Mouse (Mus musculus): ENCODE data around the gene Ube4a. TPM values are rescaled to one million over a fixed set of nuclear protein-coding genes. Genes with fewer than 3 reads are reported as not detected.
"Not testable (repeated sequence)": the region's sequence is repeated elsewhere in the genome, so short reads cannot be mapped to it uniquely, and the experiment has no call there.

The Ube4a gene
- total RNA-seq, 2 experiments from 2014 or later = 39.8 to 48.4 TPM

DNA sequence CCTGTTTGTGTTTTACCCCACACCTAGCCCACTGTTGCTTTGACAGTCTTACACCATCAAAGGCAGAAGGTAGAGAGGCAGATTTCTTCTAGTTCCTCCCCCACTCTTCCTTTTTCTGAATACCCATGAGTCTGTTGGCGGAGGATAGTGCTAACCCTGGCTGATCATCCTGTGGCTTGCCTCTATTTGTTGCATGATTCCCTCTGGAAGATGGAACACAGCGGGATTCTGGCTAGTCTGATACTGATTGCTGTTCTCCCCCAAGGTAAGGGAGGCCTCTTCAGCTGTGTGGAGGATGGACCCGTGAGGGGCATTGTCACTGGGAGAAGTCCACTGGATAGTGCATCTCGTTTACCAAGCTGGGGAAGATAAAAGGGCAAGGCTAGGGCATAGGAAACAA, 16.3 kb upstream of the Ube4a start, which contains the start of gene Cd3d:
Gene Cd3d, plus strand, starts transcription at position 111 of the 400 bp plus-strand sequence.
- DNase-seq (ENCODE audit: low spot score) = no peak

DNA sequence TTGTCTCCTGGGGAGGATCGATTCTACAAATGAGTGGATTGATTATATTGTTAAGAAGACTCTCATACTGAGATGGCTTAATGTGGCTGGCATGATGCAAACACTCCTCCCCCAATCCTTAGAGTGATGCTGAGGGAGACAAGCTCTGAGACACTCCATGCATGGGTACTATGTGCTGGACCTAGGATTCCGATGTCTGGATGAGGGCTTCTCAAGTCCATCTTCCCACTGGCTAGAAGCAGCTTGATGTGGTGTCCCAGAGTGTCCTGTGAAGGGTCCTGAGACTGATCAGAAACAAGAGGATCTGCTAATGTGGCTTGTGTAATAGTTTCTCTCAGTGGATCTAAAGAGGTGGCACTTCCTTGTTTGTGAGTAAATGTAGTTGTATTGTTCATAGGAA, 15.7 kb upstream of the Ube4a start:
- DNase-seq (ENCODE audit: low spot score) = no peak

DNA sequence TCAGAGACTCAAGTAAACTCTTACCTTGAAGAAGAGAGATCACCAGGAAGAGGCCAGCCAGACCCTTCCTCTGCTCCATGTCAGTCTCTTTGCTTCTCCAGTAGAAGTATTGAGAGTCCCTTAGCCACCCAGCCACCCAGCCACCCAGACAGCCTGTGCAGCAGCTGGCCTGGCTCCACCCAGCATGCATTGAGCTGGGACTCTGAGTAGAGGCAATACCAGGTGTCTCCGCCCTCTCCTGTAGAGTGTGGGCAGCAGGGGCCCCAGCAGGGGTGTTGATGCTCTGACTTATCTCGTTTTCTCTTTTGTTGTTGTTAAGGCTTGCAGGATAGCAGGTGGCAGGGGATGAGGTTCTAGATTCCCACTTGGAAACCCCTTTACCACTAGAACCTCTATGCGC, 14.8 kb upstream of the Ube4a start, which contains the start of gene Cd3g:
Gene Cd3g, minus strand, starts transcription at position 190 of the 400 bp plus-strand sequence.
- no peak for DNase-seq (ENCODE audit: low spot score)

DNA sequence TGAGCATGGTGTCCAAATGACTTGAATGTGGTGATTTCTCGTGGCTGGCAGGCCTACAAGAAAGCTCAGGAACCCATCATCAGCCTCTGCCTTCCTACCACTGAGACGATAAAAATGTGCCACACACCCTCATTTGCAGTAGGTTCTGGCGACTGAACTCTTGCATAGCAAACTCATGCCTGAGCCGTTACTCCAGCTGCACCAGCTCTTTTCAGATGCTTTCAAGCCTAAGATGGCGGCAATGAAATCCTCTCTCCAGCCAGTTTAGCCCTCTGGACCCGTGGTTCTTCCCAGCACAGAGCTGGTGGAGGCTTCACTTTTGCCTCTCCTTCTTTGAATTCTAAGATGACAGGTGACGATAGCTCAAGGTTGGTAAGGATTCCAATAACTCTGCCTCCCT, 14.4 kb upstream of the Ube4a start:
- no peak for DNase-seq (ENCODE audit: low spot score)

DNA sequence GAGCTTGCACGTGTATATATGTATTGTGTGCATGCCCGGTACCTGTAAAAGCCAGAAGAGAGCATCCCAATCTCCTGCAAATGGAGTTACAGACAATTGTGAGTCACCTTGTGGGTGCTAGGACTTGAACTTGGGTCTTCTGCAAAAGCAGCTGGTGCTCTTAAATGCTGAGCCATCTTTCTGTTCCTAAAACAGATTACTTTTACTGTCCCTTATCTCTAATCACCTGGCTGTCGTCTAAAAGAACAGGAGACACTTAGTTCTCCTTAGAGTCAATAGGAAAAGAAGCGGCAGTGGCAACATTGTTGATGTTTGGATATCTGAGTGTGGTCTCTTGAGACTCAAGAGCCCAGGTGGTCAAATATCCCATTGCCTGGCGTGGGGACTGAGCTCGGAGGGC, 12.4 kb upstream of the Ube4a start:
- no peak for DNase-seq (ENCODE audit: low spot score)

DNA sequence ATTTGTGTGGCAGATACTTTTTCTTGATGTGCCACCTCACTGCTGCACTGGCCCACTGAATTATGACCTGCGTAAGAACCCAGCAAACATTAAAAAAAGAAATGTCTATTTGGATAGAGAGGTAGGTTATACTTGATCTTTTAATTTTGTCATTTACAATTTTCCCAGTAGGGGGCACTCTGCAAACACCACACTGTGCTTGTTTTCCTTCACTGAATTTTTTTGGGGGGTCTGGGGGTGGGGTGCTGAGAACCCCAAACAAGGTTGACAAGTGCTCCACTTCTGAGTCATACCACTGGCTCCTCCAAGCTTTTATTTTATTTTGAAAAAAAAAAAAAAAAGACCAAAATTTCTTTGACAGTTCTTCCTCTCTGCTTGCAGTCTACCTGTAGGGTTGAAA, 4.0 kb upstream of the Ube4a start:
- no peak for DNase-seq (ENCODE audit: low spot score)

DNA sequence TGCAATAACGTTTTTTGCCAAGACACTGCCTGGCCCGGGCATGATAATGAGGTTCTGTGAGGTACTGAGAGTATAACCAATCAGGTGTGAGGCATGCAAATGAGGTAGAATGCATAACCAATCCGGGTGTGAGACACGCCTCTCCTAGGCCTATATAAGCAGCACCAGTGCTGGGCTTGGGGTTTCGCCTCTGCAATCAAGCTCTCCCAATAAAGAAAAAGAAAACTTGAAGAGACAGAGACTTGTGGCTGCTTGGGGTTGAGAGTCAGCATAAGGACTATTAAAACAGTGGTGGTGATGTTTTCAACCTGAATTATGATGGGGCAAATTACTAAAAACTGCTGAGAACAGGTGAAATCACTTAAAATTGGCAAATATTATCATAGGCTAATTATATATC, 2.4 kb upstream of the Ube4a start:
- DNase-seq (ENCODE audit: low spot score) = not testable (repeated sequence)

DNA sequence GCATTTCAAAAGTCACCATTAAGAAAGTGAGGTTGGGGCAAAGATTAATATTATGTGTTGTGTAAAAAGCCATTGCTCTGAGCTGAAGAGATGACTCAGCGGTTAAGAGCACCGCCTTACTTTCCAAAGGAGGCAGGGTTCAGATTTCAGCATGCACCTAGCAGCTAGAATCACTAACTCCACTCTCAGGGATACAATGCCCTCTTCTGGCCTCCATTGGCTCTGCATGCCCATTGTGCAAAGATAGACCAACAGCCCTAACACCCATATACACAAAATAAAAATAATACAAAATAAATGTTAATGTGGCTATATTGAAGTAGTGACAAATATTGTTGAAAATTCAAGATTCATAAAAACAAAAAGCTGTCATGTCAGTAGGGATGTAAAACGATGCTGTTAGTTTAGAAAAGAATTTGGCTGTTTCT, 1.4 kb upstream of the Ube4a start:
- peak; percentile 91 for DNase-seq (ENCODE audit: low spot score)

DNA sequence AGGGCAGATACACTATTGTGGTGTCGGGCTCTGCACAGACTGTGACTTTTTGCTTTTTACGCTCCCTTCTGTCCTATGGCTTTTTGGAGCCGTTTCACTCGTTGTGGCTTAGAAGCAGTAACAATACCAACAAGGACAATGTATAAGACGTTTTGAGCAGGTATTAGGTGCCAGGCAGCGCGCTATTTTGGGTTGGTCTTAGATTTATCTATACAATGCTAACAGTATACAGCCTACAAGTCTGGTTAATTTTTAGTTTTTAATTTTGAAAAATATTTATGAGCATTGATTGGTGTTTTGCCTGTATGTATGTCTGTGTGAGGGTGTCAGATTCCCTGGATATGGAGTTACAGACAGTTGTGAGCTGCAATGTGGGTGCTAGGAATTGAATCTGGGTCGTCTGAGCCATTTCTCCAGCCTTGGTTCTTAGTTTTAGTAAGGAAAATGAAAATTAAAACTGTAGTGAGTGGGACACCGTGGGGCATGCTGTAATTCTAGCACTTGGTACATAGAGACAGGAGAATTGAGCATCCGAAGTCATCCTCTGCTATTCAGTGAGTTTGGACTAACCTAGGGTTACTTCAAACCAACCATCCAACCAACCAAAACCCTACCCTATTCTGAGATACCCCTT, 550 bp upstream of the Ube4a start:
- no peak for DNase-seq (ENCODE audit: low spot score)

DNA sequence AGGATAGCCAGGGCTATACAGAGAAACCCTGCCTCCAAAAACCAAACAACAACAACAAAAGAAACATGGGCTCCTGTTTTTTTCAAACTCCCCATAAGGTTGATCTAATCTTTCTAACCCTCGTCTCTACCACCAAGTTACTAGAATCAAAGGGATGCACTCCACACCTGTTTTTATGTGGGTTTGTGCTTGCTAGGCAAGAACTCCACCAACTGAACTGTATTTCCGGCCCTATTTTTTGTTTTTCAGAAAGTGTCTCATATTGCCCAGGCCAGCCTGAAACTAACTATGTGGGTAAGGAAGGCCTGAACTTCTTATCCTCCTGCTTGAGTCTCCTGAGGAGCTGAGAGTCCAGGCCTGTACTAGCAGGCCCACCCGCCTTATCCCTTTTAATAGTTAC, 11.0 kb downstream of the Ube4a start:
- DNase-seq (ENCODE audit: low spot score) = no peak

DNA sequence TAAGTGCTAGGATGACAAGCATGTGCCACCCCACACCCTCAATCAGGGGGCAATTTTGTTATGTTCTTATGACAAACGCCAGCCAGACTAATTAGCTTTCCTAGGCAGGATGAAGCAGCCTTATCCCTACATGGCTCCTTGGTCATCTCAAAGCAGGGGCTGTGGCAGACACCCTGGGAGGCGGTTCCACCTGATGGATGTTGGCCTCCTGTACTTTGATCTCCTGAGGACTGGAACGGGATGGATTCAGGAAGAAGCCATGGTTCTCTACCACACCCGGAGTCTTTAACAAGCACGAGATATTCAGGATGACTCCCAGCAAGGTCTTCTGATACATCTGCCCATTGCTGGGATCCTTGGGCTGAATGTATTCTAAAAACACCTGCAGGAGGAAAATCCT, 17.6 kb downstream of the Ube4a start:
- DNase-seq (ENCODE audit: low spot score) = no peak

DNA sequence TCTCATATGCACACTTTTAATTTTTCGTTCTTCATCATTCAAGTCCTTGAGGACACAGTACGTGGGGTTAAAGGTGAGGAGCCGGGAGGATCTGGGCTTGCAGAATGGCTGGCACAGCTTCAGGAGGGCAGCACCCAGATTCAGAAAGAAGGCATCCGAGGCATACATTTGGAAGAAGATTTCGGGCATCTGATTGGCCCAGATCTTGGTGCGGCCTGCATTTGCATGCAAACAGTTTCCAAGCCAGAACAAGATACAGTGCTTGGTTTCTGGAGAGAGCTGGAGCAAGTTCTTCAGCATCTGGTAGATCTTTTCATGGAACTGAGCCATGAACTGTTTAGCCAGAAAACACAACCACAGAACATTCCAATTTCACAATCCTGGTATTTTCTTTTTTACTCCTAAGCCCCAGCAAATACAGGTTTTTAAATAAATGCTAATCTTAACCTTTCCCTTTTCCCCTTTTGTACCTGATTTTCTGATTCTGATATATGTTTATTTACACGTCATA, 19.2 kb downstream of the Ube4a start:
- DNase-seq (ENCODE audit: low spot score) = peak; percentile 25

DNA sequence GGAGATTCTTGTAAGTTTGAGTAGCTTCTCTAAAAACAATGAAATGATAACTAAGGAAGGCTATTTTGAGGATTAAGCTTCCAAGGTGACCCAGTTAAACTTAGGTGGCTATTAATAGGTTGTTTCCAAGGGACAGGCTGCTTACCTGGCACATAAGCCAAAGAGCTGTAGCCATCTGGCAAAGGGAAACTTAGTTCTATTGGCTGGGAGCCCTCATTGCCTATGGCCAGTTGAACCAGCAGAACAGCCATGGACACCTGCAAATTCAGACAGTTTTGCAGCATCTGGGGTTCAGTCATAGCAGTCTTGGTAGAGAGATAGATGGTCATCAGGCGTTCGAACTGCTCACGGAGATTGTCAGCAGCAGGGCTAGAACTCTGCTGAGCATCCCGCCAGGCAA, 23.0 kb downstream of the Ube4a start:
- DNase-seq (ENCODE audit: low spot score) = peak; percentile 84

DNA sequence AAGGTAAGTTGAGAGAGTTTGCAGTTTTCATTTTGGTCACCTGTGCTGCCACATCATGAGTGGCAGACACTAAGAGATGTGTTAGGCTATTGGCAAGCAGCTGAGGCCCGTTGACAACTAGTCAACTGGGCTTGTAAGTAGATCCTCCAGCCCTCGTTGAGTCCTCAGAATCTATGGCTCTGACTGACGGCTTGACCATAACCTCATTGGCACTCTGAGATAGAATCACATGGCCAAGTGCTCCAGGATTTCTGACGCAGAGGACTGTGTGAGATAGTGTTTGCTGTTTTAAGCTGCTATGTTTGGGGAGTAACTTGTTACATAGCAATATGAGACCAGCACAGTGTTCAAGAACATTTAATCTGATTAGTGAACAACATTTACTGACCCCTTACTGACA, 23.6 kb downstream of the Ube4a start:
- peak; percentile 79 for DNase-seq (ENCODE audit: low spot score)

DNA sequence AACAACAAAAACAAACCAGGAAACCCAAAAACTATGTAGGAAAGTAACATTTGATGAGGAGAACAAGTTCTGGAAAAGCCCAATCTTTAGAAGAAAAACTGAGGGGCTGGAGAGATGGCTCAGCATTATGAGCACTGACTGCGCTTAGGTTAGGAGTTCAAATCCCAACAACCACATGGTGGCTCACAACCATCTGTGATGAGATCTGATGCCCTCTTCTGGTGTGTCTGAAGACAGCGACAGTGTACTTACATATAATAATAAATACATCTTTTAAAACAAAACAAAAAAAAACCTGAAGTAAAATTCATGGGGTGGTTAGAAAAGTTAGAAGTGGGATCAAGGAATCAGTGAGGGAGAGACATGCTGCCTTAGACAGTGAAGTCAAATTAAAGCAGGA, 43.9 kb downstream of the Ube4a start:
- no peak for DNase-seq (ENCODE audit: low spot score)

DNA sequence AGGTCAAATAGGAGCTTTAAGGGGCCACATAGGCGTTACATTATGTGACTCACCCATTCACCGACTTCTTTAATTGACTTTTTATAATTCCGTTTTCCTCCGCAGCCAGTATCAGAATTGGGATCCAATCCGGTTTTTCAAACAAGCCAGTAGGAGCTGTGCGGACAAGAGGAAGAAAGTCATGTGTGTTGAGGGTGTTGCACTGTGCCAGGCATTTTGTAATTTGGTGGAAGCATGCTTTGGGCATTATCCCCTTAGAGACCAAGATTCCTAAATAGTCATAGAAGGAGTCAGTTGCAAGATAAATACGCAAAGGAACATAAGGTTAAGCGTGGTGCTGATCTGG, 44.3 kb downstream of the Ube4a start:
- DNase-seq (ENCODE audit: low spot score) = no peak

DNA sequence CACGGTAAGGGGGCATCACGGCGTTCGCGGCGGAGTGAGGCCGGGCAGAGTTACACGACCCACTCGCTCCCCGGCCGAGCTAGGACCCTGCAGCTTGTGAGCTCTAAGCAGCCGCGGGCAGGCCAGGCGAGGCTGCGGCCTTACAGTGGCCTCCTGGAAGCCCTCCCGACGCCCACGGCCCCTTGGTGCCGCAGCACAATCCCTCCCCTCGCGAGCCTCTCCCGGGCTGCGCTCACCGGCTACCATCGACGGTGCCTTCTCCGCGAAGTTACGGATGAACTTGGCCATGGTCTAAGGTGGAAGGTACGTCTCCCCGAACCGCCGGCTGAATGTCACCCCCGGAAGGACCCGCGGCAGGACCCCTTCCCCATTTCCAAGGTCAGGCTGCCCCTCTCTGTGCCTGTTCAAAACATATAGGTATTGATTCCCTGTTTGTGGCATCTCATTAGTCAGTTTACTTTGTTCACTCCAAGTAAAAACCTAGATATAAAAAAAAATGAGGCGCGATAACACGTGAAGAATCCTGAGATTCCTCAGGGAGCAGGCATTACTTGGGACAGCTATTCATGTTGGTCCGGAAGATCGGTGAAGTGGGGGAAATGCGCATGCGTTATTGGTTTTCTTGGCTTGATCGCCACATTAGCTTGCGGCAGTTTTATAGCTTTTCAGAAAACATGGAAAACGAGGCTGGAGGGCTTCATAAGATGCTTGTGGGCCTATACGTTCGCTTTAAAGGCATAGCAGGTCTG, 44.9 kb downstream of the Ube4a start, which contains the start of gene Atp5l:
Gene Atp5l, minus strand, starts transcription at position 369 of the 749 bp plus-strand sequence.
- DNase-seq (ENCODE audit: low spot score) = peak; percentile 91

DNA sequence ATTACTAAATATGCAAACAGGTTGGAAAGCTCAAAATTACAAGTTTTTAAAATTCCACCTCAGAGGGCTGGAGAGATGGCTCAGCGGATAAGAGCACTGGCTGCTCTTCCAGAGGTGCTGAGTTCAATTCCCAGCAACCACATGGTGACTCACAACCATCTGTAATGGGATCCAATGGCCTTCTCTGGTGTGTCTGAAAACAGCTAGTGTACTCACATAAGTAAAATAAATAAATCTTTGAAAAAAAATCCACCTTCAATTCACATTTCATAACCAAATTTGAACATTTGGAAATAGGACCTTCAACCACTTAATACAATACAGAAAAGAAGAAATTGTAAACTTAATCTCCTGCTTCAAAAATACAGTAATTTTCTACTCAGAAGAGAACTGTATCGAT, 45.8 kb downstream of the Ube4a start:
- DNase-seq (ENCODE audit: low spot score) = no peak

DNA sequence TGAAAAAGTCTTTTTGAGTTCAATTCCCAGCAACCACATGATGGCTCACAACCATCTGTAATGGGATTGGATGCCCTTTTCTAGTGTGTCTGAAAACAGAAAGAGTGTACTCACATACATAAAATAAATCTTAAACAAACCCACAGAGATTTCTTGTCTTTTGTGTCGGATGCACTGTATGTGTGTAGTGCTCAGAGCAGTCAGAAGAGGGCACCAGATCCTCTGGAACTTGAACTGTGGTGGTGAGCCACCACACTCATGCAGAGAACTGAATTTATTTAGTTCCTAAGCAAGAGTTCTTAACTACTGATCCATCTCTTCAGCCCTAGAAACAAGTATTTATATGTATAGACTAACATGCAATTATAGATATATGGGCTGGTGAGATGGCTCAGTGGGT, 49.2 kb downstream of the Ube4a start:
- DNase-seq (ENCODE audit: low spot score) = peak; percentile 49

DNA sequence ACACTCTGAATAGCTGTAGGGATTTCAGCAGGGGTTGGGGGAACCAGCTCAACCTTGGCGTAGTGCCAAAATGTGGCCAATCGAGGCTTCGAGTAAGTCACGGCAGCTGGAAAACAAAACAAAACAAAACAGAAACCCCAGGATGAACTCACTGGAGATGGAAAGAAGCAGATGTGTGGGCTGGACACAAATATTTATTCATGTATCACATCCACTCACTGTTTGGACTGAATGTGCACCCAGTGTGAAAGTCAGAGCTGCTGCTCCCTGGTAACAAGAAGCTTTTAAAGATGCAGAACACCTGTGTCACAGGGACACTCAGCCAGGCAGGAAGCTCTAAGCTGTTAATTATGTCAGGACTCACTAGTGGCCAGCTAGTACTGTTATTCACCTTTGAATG, 50.7 kb downstream of the Ube4a start:
- no peak for DNase-seq (ENCODE audit: low spot score)

DNA sequence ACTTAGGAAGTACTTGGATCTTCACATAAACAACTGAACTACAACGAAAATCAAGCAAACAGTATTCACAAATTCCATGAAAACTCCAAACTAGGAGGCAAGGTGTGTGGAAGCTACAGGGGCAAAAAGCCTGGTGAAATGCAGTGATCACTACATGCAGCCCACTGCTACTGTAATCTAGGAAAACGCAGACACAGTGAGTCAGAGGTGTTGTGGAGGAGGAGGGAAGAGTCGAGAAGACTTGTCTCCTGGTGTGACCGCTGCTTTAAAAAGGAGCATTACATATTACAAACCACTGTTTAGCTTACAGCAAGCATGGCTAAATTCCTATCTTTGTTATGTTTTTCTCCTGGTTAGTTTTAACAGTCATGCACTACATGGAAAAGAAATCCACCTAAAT, 54.0 kb downstream of the Ube4a start:
- DNase-seq (ENCODE audit: low spot score) = no peak

DNA sequence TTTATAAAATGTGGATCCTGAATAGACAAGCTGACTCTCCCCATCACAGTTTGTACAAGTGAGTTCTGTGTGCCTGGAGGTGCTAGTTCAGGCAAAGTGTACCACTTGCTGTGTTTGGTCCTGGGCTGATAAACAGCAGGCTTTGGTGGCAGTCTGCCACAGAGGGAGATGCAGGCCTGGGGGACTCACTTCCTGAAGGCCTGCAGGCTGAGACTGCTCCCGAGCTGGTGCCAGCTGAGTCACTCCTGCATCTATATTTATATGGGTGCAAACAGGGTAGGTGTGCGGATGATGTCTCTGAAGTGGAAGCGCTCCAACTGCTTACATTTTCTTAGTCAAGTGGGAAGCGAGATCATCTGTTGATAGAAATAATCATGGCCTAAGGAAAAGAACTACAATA, 59.8 kb downstream of the Ube4a start:
- DNase-seq (ENCODE audit: low spot score) = peak; percentile 65

DNA sequence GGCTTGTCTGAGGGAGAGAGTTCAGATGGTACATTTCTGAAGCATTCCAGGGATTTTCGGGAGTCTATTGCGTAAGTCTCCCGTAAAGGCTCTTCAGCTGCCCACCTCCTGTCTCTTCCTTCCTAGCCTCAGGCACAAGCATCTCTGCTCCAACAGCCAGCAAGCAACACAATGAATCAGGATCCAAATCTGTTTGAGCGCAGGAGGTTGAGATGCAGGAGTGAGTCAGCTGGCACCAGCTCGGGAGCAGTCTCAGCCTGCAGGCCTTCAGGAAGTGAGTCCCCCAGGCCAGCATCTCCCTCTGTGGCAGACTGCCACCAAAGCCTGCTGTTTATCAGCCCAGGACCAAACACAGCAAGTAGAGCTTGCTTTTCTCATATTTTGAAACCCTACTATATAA, 60.4 kb downstream of the Ube4a start:
- peak; percentile 57 for DNase-seq (ENCODE audit: low spot score)
